Mouse (Mus musculus): Measurements from ENCODE around the gene Slc9a8. TPM values are rescaled to one million over a fixed set of nuclear protein-coding genes. Genes with fewer than 3 reads are reported as not detected.
A peak's percentile ranks its signal among the peaks of the same experiment; 100 is the strongest.
"Not testable (repeated sequence)": the region's sequence is repeated elsewhere in the genome, so short reads cannot be mapped to it uniquely, and the experiment has no call there.

The Slc9a8 gene
- total RNA-seq (2015; ENCODE audit: low replicate concordance) (123 and 129 TPM in 2 replicates), total RNA-seq (2017; ENCODE audit: low replicate concordance) (111 and 194 TPM in 2 replicates)

GRCm38 (mm10) chr2:167421330-167422149 lies at the start of gene Slc9a8:
Gene Slc9a8 (plus strand): TSS chr2:167421712.
- peak; percentile 74 for ATAC-seq (replicated peaks; ENCODE audit: low FRiP score, poor library complexity, severe bottlenecking)

- no peak for ATAC-seq (replicated peaks; ENCODE audit: low FRiP score, poor library complexity, severe bottlenecking)
These were observed 48.2 kb upstream of the Slc9a8 start for GRCm38 (mm10) chr2:167373266-167373665.

- ATAC-seq (replicated peaks; ENCODE audit: low FRiP score, poor library complexity, severe bottlenecking), result no peak
These were observed 47.2 kb upstream of the Slc9a8 start for GRCm38 (mm10) chr2:167374191-167374805.

- no peak for ATAC-seq (replicated peaks; ENCODE audit: low FRiP score, poor library complexity, severe bottlenecking)
These were observed 46.4 kb upstream of the Slc9a8 start for GRCm38 (mm10) chr2:167375135-167375534.

GRCm38 (mm10) chr2:167375688-167376087 lies 45.8 kb upstream of the Slc9a8 start:
- ATAC-seq (replicated peaks; ENCODE audit: low FRiP score, poor library complexity, severe bottlenecking), result no peak

GRCm38 (mm10) chr2:167376160-167376564 lies 45.4 kb upstream of the Slc9a8 start:
- ATAC-seq (replicated peaks; ENCODE audit: low FRiP score, poor library complexity, severe bottlenecking), result no peak

- ATAC-seq (replicated peaks; ENCODE audit: low FRiP score, poor library complexity, severe bottlenecking), result no peak
These were observed 43.8 kb upstream of the Slc9a8 start for GRCm38 (mm10) chr2:167377697-167378096.

GRCm38 (mm10) chr2:167378972-167379371 lies 42.5 kb upstream of the Slc9a8 start:
- no peak for ATAC-seq (replicated peaks; ENCODE audit: low FRiP score, poor library complexity, severe bottlenecking)

- ATAC-seq (replicated peaks; ENCODE audit: low FRiP score, poor library complexity, severe bottlenecking), result no peak
These were observed 40.8 kb upstream of the Slc9a8 start for GRCm38 (mm10) chr2:167380615-167381285.

GRCm38 (mm10) chr2:167381596-167381995 lies 39.9 kb upstream of the Slc9a8 start:
- no peak for ATAC-seq (replicated peaks; ENCODE audit: low FRiP score, poor library complexity, severe bottlenecking)

- ATAC-seq (replicated peaks; ENCODE audit: low FRiP score, poor library complexity, severe bottlenecking), result no peak
These were observed 39.1 kb upstream of the Slc9a8 start for GRCm38 (mm10) chr2:167382389-167382788.

GRCm38 (mm10) chr2:167383666-167384083 lies 37.8 kb upstream of the Slc9a8 start:
- no peak for ATAC-seq (replicated peaks; ENCODE audit: low FRiP score, poor library complexity, severe bottlenecking)

- no peak for ATAC-seq (replicated peaks; ENCODE audit: low FRiP score, poor library complexity, severe bottlenecking)
These were observed 35.1 kb upstream of the Slc9a8 start for GRCm38 (mm10) chr2:167386456-167386855.

- ATAC-seq (replicated peaks; ENCODE audit: low FRiP score, poor library complexity, severe bottlenecking), result no peak
These were observed 34.5 kb upstream of the Slc9a8 start for GRCm38 (mm10) chr2:167386998-167387397.

GRCm38 (mm10) chr2:167394426-167394825 lies 27.1 kb upstream of the Slc9a8 start:
- no peak for ATAC-seq (replicated peaks; ENCODE audit: low FRiP score, poor library complexity, severe bottlenecking)

GRCm38 (mm10) chr2:167396420-167396819 lies 25.1 kb upstream of the Slc9a8 start:
- not testable (repeated sequence) for ATAC-seq (replicated peaks; ENCODE audit: low FRiP score, poor library complexity, severe bottlenecking)

- no peak for ATAC-seq (replicated peaks; ENCODE audit: low FRiP score, poor library complexity, severe bottlenecking)
These were observed 22.5 kb upstream of the Slc9a8 start for GRCm38 (mm10) chr2:167399012-167399411.

GRCm38 (mm10) chr2:167399646-167400045 lies 21.9 kb upstream of the Slc9a8 start:
- no peak for ATAC-seq (replicated peaks; ENCODE audit: low FRiP score, poor library complexity, severe bottlenecking)

GRCm38 (mm10) chr2:167403085-167403484 lies 18.4 kb upstream of the Slc9a8 start:
- ATAC-seq (replicated peaks; ENCODE audit: low FRiP score, poor library complexity, severe bottlenecking), result no peak

- no peak for ATAC-seq (replicated peaks; ENCODE audit: low FRiP score, poor library complexity, severe bottlenecking)
These were observed 16.2 kb upstream of the Slc9a8 start for GRCm38 (mm10) chr2:167405101-167405880.
